ENCODE assay signal across 14 mouse cellular contexts in genomic region chr2:71843316-71843715, GRCm38 (mm10). TPM values are rescaled to one million over a fixed set of nuclear protein-coding genes. Genes with fewer than 3 reads are reported as not detected.
DNase-seq lines count a peak whose midpoint lies in the region.
"Had no signal": no experiment of that assay in that cellular context is flagged by ENCODE, and none has a peak within 500 bp of the region (broad histone marks: within the 10 kb centered on the region; RNA-seq: fewer than 3 reads in every experiment).

No protein-coding gene starts in this region.

- WGBS in macrophage (ENCODE audit: missing documents): 4% methylated on average over 9 of the region's 9 CpGs
- 90% methylated on average over 9 of the region's 9 CpGs for WGBS in embryonic facial prominence, embryonic 10.5 days

- no peak overlapping the region for H3K4me3 ChIP-seq in macrophage (ENCODE audit: inconsistent target)
- H3K4me3 ChIP-seq in embryonic facial prominence, embryonic 10.5 days: no peak overlapping the region
- H3K4me3 ChIP-seq: left cerebral cortex, adult 2 months had no signal

- H3K79me2 ChIP-seq in macrophage (ENCODE audit: inconsistent target): no peaks in the 10 kb centered on the region

- peak overlapping the region; percentile 84 for H3K27ac ChIP-seq in macrophage
- no peak overlapping the region for H3K27ac ChIP-seq in embryonic facial prominence, embryonic 10.5 days (replicated peaks)
- H3K27ac ChIP-seq: left cerebral cortex, adult 2 months had no signal

- no peaks in the 10 kb centered on the region for H3K27me3 ChIP-seq in embryonic facial prominence, embryonic 10.5 days (replicated peaks; ENCODE audit: low read depth, poor library complexity, severe bottlenecking)

- peaks cover 54% of the 10 kb centered on the region; the same call in 1 of the 2 replicates for H3K36me3 ChIP-seq in macrophage (ENCODE audit: inconsistent target)
- H3K36me3 ChIP-seq in embryonic facial prominence, embryonic 10.5 days (replicated peaks): peaks cover 64% of the 10 kb centered on the region

- no peaks in the 10 kb centered on the region for H3K9me3 ChIP-seq in embryonic facial prominence, embryonic 10.5 days

- peaks cover 10% of the 10 kb centered on the region for H3K4me1 ChIP-seq in embryonic facial prominence, embryonic 10.5 days

- peak; percentile 49 for DNase-seq in adrenal gland, adult 2 months
- DNase-seq in adrenal gland, postnatal 4 days (ENCODE audit: low spot score in 2 of 2): no peak
- peak; percentile 12 for DNase-seq in lung, postnatal 25 days (ENCODE audit: low spot score)
- DNase-seq in lung, postnatal 14 days: no peak
- DNase-seq in thymus, postnatal 25 days: peak; percentile 38
- no peak for DNase-seq in c-Kit-positive CD71-positive TER-119-positive erythroid progenitor cells, embryonic 14.5 days (ENCODE audit: low spot score)
- DNase-seq in embryonic facial prominence, embryonic 10.5 days (ENCODE audit: low spot score): no peak
- DNase-seq: cerebellum, adult 9-10 months; gastrocnemius, postnatal 14 days; heart, postnatal 14 days; kidney, postnatal 25 days; right cerebral cortex, adult 18-20 months had no signal

RNA-seq across cellular contexts. Expression of gene Pdk1, which starts 29.7 kb away (rescaled TPM):
- 10 to 100 TPM; 27.1 to 49.2 TPM for total RNA-seq in adrenal gland, adult 2 months (2021)
- polyA plus RNA-seq in adrenal gland, adult 2 months (2012; rRNA removed): 51.6 and 89.4 TPM in 2 replicates
- 10 to 100 TPM; 47.4 to 60.1 TPM for total RNA-seq in adrenal gland, postnatal 4 days (2021)
- total RNA-seq in macrophage (2018; cell fraction: chromatin; rRNA removed): 10 to 100 TPM in 14 of 26 experiments, 1 to 10 TPM in 12; 1.3 to 44.0 (median 12.1) TPM
- total RNA-seq in macrophage (2018; cell fraction: cytosol; rRNA removed): 10 to 100 TPM in 13 of 26 experiments, 1 to 10 TPM in 13; 5.3 to 23.6 (median 11.2) TPM
- 10 to 100 TPM in 12 of 26 experiments, 1 to 10 TPM in 14; 2.8 to 36.2 (median 8.8) TPM for total RNA-seq in macrophage (2018; cell fraction: nucleus; rRNA removed)
- polyA plus RNA-seq in macrophage (2018): 19.0 to 31.9 TPM (median 22.9 TPM) in 3 replicates
- polyA plus RNA-seq in embryonic facial prominence, embryonic 10.5 days (2016; fragmentation: Nextera tagmentation; extraction: Ambion mirVana): 53.6 TPM in 2 replicates

Comparison
In these comparisons a context has a peak if more than half of its experiments do, and no peak if none do; other contexts are left out.
1. DNase-seq: peak in adrenal gland, adult 2 months (single experiment), lung, postnatal 25 days (single experiment) and thymus, postnatal 25 days (single experiment); none in adrenal gland, postnatal 4 days (0 of 2), lung, postnatal 14 days (single experiment), c-Kit-positive CD71-positive TER-119-positive erythroid progenitor cells, embryonic 14.5 days (single experiment) and embryonic facial prominence, embryonic 10.5 days (single experiment).